Comparison of ENCODE assay signal across 8 mouse cellular contexts in genomic region chr10:87493576-87493975, GRCm38 (mm10). TPM values are rescaled to one million over a fixed set of nuclear protein-coding genes. Genes with fewer than 3 reads are reported as not detected.
DNase-seq lines count a peak whose midpoint lies in the region; ATAC-seq and TF ChIP-seq lines count a peak whose summit lies in the region.

Gene Ascl1 (minus strand): TSS chr10:87493660.

- no peak for TF ChIP-seq EP300 in liver, postnatal 0 days (IDR thresholded peaks at IDR 0.05; ENCODE audit: low read depth)

- peaks cover 5% of the 10 kb centered on the region; the same call in 1 of the 2 replicates for H3K9me3 ChIP-seq in kidney, embryonic 15.5 days (replicated peaks)
- H3K9me3 ChIP-seq in forebrain, embryonic 16.5 days (ENCODE audit: control insufficient read depth, low read length), result no peaks in the 10 kb centered on the region
- peaks cover 3% of the 10 kb centered on the region; the same call in 1 of the 2 replicates for H3K9me3 ChIP-seq in liver, postnatal 0 days (ENCODE audit: low read length)

- no peak for DNase-seq in kidney, adult 18-20 months
- peak; percentile 95 for DNase-seq in brain, embryonic 14.5 days (ENCODE audit: low read depth)
- no peak for DNase-seq in liver, postnatal 0 days
- DNase-seq in frontal cortex, postnatal 14 days (ENCODE audit: low spot score in 2 of 2), result no peak
- no peak for DNase-seq in cerebellum, adult 8-10 months

- H3K4me2 ChIP-seq in kidney, embryonic 15.5 days, result peak within 1 kb of the TSS; percentile 99
- peak within 1 kb of the TSS; percentile 82 for H3K4me2 ChIP-seq in forebrain, embryonic 16.5 days (ENCODE audit: low read length)
- peak within 1 kb of the TSS; percentile 74 for H3K4me2 ChIP-seq in liver, postnatal 0 days (ENCODE audit: low read depth, low read length)

- H3K36me3 ChIP-seq in kidney, embryonic 15.5 days, result no peaks in the 10 kb centered on the region
- H3K36me3 ChIP-seq in forebrain, embryonic 16.5 days (ENCODE audit: control insufficient read depth, insufficient read depth), result no peaks in the 10 kb centered on the region
- H3K36me3 ChIP-seq in liver, postnatal 0 days (replicated peaks; ENCODE audit: insufficient read depth, low read length), result no peaks in the 10 kb centered on the region

- peak within 1 kb of the TSS; percentile 38; the same call in 1 of the 2 replicates for H3K9ac ChIP-seq in kidney, embryonic 15.5 days
- peak within 1 kb of the TSS; percentile 83 for H3K9ac ChIP-seq in forebrain, embryonic 16.5 days (replicated peaks; ENCODE audit: low read depth, low read length)
- no peak within 1 kb of the TSS for H3K9ac ChIP-seq in liver, postnatal 0 days (replicated peaks)

- peak; percentile 40 for ATAC-seq in kidney, embryonic 15.5 days (replicated peaks; ENCODE audit: low FRiP score)
- ATAC-seq in forebrain, embryonic 16.5 days, result peak; percentile 60
- ATAC-seq in liver, postnatal 0 days, result no peak
- ATAC-seq in granulocyte monocyte progenitor cell, adult 5-6 weeks (replicated peaks; ENCODE audit: poor library complexity, severe bottlenecking), result no peak

- H3K4me1 ChIP-seq in kidney, embryonic 15.5 days, result peaks cover 40% of the 10 kb centered on the region
- H3K4me1 ChIP-seq in forebrain, embryonic 16.5 days (replicated peaks; ENCODE audit: control insufficient read depth, insufficient read depth, low read length), result peaks cover 36% of the 10 kb centered on the region
- peaks cover 3% of the 10 kb centered on the region; the same call in 1 of the 2 replicates for H3K4me1 ChIP-seq in liver, postnatal 0 days (ENCODE audit: insufficient read depth)

- peaks cover 95% of the 10 kb centered on the region for H3K27me3 ChIP-seq in kidney, embryonic 15.5 days
- peaks cover 3% of the 10 kb centered on the region; the same call in 1 of the 2 replicates for H3K27me3 ChIP-seq in forebrain, embryonic 16.5 days (replicated peaks; ENCODE audit: control insufficient read depth, insufficient read depth, low read length)
- H3K27me3 ChIP-seq in liver, postnatal 0 days (ENCODE audit: insufficient read depth, low read length), result peaks cover 79% of the 10 kb centered on the region

- TF ChIP-seq POLR2A in brain, embryonic 14.5 days (IDR thresholded peaks at IDR 0.05; ENCODE audit: borderline replicate concordance, extremely low read depth, insufficient read depth, insufficient read length, poor library complexity, severe bottlenecking), result peak; percentile 60; the same call in 1 of the 2 replicates

- under 1% methylated on average over 32 of the region's 34 CpGs for WGBS in kidney, embryonic 15.5 days
- 0% methylated on average over 32 of the region's 34 CpGs for WGBS in forebrain, embryonic 16.5 days
- WGBS in liver, postnatal 0 days (ENCODE audit: insufficient replicate concordance), result 2% methylated on average over 31 of the region's 34 CpGs

- TF ChIP-seq CTCF in brain, embryonic 14.5 days (IDR thresholded peaks at IDR 0.05; ENCODE audit: borderline replicate concordance, extremely low read depth, insufficient read depth, insufficient read length), result no peak
- no peak for TF ChIP-seq CTCF in liver, postnatal 0 days (IDR thresholded peaks at IDR 0.05; ENCODE audit: low read depth)

- peak within 1 kb of the TSS; percentile 61 for H3K4me3 ChIP-seq in kidney, embryonic 15.5 days (replicated peaks)
- peak within 1 kb of the TSS; percentile 78 for H3K4me3 ChIP-seq in forebrain, embryonic 16.5 days (replicated peaks; ENCODE audit: low read length)
- H3K4me3 ChIP-seq in liver, postnatal 0 days (ENCODE audit: low read depth, low read length), result peak within 1 kb of the TSS; percentile 46

- H3K27ac ChIP-seq in kidney, embryonic 15.5 days, result no peak within 1 kb of the TSS
- peak within 1 kb of the TSS; percentile 92 for H3K27ac ChIP-seq in forebrain, embryonic 16.5 days (ENCODE audit: low read length)
- no peak within 1 kb of the TSS for H3K27ac ChIP-seq in liver, postnatal 0 days (ENCODE audit: low read depth)

RNA-seq across cellular contexts. Expression of gene Ascl1, which starts in this region (rescaled TPM):
- 1.1 and 1.4 TPM in 2 replicates for polyA plus RNA-seq in kidney, embryonic 15.5 days (2015; fragmentation: Nextera tagmentation; extraction: Ambion mirVana)
- polyA plus RNA-seq in brain, embryonic 14.5 days (2012; rRNA removed), result 46.5 and 48.3 TPM in 2 replicates
- 15.7 and 17.5 TPM in 2 replicates for polyA plus RNA-seq in forebrain, embryonic 16.5 days (2015; fragmentation: Nextera tagmentation; extraction: Ambion mirVana)
- not detected in 2 replicates for polyA plus RNA-seq in liver, postnatal 0 days (2015; fragmentation: Nextera tagmentation; extraction: Ambion mirVana)
- not detected in 2 replicates for total RNA-seq in granulocyte monocyte progenitor cell, adult 5-6 weeks (2014; fragmentation: Nextera tagmentation)
- total RNA-seq in granulocyte monocyte progenitor cell, adult 5-6 weeks (2017), result not detected in 2 replicates

Comparison
In these comparisons a context has a peak if more than half of its experiments do, and no peak if none do; other contexts are left out.
1. ATAC-seq: peak in kidney, embryonic 15.5 days (single experiment) and forebrain, embryonic 16.5 days (single experiment); none in liver, postnatal 0 days (single experiment) and granulocyte monocyte progenitor cell, adult 5-6 weeks (single experiment).
2. Peak in every context shown above with its lines, with median percentiles within 50 percentile points of each other: H3K4me2 ChIP-seq and H3K4me3 ChIP-seq.